Mouse (Mus musculus) embryonic fibroblast, embryonic 13.5 days (primary cell): ENCODE data around the gene Camk1g. TPM values are rescaled to one million over a fixed set of nuclear protein-coding genes. Genes with fewer than 3 reads are reported as not detected.

Experiments
- H3K27ac ChIP-seq: 2 replicates; pipeline ENCODE4 v1.5.1; 2012; ENCODE audit warnings: low read length, control low read depth, inconsistent platforms; ENCODE audit not compliant: insufficient read depth
- H3K4me1 ChIP-seq: 2 replicates; pipeline ENCODE4 v1.6.1; 2011; ENCODE audit warnings: low read length; ENCODE audit not compliant: control insufficient read depth, insufficient read depth
- H3K4me3 ChIP-seq: 2 replicates; pipeline ENCODE4 v1.5.1; 2011; ENCODE audit warnings: mild to moderate bottlenecking, control low read depth, low read length; ENCODE audit not compliant: insufficient read depth
- CTCF ChIP-seq: IDR thresholded peaks from 2 replicates; pipeline ENCODE4 v1.5.1; 2011; ENCODE audit warnings: mild to moderate bottlenecking, control low read depth, low read length, moderate library complexity, borderline replicate concordance; ENCODE audit not compliant: insufficient read depth
- POLR2A ChIP-seq: IDR thresholded peaks from 2 replicates; pipeline ENCODE4 v1.6.1; 2011; ENCODE audit warnings: low read depth, mild to moderate bottlenecking, control low read depth, low read length, moderate library complexity
- polyA plus RNA-seq: library from polyadenylated mRNA; stranded (reverse); fragments of >200 nt; gene quantifications from 2 replicates; pipeline ENCODE4 v1.2.4, GENCODE M21; 2011; ENCODE audit warnings: low read depth; ENCODE audit not compliant: missing spikeins, insufficient read length

The Camk1g gene
- polyA plus RNA-seq, 1 experiment: not detected

DNA sequence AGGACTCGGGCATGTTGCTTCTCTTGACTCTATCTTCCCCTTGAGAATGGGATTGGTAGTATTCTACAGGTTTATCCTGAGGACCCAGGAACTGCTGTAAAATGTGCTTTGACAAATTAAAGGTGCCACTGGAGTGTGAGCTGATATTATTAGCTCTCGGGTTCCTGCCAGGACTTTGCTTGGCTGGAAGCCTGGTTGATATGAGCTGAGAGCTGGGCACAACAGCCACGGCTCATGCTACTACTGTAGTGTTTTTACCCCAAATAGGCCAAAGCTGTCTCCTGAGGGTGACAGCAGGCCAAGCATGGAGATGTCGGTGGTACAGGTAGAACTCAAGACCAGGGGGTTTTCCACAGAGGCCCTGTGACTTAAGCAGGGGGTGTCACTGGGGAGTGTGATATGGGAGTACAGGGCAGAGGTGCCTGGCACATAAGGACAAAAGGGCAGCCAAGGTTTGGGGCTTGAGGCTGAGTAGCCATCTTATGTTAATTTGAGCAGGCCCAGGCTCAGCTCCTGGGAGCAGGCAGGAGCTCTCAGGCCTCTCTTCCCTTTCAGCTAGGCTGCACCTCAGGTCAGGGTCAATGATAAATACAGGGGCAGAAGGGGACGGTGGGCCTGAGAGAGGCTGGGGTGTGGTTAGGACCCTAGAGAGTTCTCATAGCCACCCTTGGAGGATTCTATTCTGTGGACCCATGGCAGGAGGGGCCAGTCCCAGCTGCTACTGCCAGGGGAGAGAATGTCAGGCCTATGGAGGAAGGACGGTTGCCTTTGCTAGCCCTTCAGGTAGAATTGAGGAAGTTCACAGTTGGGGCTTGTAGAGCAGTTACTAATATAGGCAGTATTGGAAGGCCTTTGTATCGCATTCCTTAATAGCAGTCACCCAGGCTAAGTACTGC lies 33.7 kb downstream of the Camk1g start:
- no peak overlapping the region for H3K4me3 ChIP-seq
- H3K4me1 ChIP-seq: no peaks in the 10 kb centered on the region
- H3K27ac ChIP-seq: no peak overlapping the region
- TF ChIP-seq POLR2A (no peak), CTCF (no peak)

DNA sequence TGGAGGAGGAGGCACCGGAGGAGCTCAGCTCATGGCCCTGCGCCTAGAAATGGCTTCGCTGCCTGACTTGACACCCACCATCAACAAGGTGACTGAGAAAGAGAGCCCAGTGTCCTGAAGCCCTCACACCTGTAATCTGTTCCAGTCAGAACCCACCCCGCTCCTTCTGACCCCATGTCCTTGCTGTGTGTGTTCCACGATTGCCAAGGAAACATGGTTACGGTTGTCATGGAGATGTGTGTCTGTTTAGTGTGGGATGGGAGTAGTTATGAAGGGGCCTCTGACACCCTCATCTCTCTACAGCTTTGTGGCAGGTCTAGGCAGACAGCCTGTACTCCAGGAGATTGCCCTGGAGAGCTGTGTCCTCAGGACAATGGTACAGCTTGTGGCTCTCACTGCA lies 35.6 kb downstream of the Camk1g start:
- TF ChIP-seq POLR2A (no peak), CTCF (no peak)
- no peak overlapping the region for H3K27ac ChIP-seq
- no peak overlapping the region for H3K4me3 ChIP-seq
- no peaks in the 10 kb centered on the region for H3K4me1 ChIP-seq

DNA sequence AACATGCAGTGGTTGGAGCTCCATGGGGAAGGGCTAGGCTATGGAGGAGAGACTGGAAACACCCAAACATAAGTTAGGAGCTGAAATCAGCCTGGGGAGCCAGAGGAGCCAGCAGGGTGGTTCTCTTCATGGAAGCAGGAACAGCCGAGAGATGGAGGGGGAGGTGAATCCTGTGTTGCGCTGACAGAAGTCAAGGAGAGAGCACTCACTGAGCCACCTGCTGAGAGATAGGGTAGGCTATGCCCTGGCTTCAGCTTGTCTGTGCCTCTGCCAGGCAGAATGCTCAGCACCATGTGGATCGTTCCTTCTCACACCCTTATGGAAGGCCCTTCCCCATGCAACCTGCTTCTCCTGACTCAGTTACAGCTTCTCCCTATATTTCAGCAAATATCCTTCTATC lies 36.3 kb downstream of the Camk1g start:
- no peak overlapping the region for H3K27ac ChIP-seq
- H3K4me3 ChIP-seq: no peak overlapping the region
- no peak for TF ChIP-seq POLR2A
- TF ChIP-seq CTCF: no peak
- no peaks in the 10 kb centered on the region for H3K4me1 ChIP-seq

DNA sequence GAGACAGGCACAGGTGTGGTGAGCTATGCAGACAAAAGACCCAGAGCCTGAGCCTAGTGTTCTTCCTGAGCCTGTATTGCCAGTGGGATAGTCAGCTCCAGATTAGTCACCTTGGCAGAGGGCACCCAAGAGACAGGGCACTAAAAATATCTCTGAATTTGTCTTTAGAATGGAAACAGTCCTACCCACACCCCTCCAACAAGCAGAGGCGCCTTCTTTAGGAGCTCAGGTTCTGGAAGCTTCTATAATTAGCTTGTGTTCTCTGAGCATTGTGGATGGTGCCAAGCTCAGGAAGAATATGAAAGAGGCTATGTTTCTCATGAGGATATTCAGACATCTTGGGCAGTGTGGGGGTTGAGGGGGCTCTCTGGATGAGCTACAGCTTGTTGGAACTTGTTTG lies 37.4 kb downstream of the Camk1g start:
- Histone ChIP-seq H3K4me1 (no peaks in the 10 kb centered on the region), H3K4me3 (no peak overlapping the region), H3K27ac (no peak overlapping the region)
- no peak for TF ChIP-seq POLR2A

DNA sequence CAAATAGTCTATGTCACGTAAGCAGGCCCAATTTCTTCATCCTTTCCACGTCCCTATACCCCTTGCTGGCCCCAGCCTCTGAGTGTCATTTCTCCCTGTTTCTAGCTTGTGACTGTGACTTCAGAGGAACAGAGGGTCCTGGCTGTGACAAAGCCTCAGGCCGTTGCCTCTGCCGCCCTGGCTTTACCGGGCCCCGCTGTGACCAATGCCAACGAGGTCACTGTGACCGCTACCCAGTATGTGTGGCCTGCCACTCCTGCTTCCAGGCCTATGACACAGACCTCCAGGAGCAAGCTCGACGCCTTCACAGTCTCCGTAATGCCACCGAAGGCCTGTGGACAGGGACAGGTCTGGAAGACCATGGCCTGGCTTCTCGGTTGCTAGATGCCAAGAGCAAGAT lies 38.1 kb downstream of the Camk1g start:
- Histone ChIP-seq H3K27ac (no peak overlapping the region), H3K4me3 (no peak overlapping the region), H3K4me1 (no peaks in the 10 kb centered on the region)
- TF ChIP-seq POLR2A (no peak), CTCF (no peak)

DNA sequence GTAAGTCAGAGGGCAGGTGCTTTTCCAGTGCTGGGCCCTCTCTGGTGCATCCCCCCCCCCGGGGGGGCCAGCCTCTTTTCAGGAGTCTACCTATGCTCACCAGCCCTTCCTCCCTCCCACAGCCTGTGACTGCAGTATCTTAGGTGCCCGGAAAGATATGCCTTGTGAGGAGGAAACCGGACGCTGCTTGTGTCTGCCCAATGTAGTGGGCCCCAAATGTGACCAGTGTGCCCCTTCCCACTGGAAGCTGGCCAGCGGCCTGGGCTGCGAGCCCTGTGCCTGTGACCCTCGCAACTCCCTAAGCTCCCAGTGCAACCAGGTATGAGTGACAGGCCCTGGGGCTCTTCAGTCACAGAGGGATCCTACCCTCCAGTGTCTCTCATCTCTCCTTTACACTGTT lies 39.5 kb downstream of the Camk1g start:
- Histone ChIP-seq H3K4me1 (no peaks in the 10 kb centered on the region), H3K4me3 (no peak overlapping the region), H3K27ac (no peak overlapping the region)
- no peak for TF ChIP-seq POLR2A
- TF ChIP-seq CTCF: no peak

DNA sequence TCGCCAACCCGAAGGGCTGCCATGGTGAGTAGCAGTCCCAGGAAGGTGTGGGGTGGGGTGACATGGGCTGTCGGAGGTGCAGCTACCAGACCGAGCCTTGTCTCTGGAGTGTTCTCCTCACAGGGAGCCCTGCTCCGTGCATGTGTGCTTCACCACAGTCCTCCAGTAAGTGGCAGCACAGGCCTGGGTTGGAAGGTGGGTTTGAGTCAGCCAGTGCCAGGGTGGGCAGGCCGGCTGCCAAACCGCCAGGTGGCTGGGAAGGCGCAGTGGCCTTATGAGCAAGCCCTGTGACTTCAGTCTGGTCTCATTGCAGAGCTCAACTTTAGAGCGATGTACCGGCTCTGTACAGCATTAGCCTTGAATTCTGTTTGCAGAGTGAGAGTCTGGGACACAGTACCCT lies 39.9 kb downstream of the Camk1g start:
- no peaks in the 10 kb centered on the region for H3K4me1 ChIP-seq
- H3K4me3 ChIP-seq: no peak overlapping the region
- TF ChIP-seq POLR2A (no peak), CTCF (peak; percentile 73)
- H3K27ac ChIP-seq: no peak overlapping the region

DNA sequence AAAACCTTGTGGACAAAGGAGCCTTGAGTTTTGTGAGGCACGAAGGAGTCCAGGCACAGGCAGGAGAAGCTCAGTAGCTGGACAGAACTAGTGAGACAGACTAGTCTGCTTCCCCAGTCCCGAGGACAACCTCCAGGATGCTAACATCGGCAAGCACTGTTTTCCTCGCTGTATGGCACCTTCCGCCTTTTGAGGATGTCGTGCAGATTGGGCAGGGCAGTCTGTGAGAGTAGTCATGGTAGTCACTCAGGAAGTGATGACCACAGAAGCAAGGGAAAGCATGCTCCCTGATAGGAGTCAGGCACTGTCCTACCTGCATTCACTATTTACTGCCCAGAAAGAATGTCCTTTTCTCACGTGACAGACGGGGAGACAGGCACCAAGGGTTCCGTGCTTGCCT lies 40.5 kb downstream of the Camk1g start:
- Histone ChIP-seq H3K27ac (no peak overlapping the region), H3K4me1 (no peaks in the 10 kb centered on the region), H3K4me3 (no peak overlapping the region)
- TF ChIP-seq CTCF: no peak
- TF ChIP-seq POLR2A: no peak

DNA sequence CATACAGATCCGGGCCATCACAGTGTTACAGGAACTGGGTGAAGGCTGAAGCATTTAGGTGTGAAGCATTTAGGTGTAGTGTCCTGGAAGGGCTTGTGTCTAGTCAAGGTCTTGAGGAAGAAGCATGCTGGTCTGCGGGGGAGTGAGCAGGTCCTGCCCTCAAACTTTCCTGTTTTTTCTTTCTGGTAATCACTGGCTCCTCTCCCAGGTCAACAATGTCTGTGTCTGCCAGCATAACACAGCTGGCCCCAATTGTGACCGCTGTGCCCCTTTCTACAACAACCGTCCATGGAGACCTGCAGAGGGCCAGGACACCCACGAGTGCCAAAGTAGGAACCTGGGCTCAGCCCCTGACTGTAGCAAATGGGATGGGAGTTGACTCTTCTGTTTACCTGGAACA lies 42.4 kb downstream of the Camk1g start:
- Histone ChIP-seq H3K4me1 (no peaks in the 10 kb centered on the region), H3K27ac (no peak overlapping the region), H3K4me3 (no peak overlapping the region)
- TF ChIP-seq CTCF (no peak), POLR2A (no peak)

DNA sequence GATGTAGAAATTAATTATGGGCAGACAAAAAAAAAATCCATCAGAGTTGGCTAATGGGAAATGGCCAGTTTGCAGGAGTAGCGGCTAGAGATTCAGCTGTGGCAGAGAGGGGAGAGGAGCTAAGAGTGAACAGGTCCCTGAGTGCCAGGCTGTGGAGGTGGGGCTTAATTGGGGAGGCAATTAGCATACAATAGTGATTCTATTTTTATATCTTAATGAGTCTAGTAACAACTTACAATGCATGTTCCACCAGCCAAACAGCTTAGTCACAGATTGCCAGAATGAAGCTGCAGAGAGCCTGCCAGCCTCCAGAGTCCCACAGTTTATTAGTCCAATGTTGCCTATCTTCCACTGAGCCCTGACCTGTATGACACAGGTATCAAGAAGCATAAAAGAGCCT lies 42.9 kb downstream of the Camk1g start:
- no peaks in the 10 kb centered on the region for H3K4me1 ChIP-seq
- H3K4me3 ChIP-seq: no peak overlapping the region
- no peak overlapping the region for H3K27ac ChIP-seq
- no peak for TF ChIP-seq CTCF
- no peak for TF ChIP-seq POLR2A
